Comparison of ENCODE assay signal across 13 mouse cellular contexts in the genomic region with DNA sequence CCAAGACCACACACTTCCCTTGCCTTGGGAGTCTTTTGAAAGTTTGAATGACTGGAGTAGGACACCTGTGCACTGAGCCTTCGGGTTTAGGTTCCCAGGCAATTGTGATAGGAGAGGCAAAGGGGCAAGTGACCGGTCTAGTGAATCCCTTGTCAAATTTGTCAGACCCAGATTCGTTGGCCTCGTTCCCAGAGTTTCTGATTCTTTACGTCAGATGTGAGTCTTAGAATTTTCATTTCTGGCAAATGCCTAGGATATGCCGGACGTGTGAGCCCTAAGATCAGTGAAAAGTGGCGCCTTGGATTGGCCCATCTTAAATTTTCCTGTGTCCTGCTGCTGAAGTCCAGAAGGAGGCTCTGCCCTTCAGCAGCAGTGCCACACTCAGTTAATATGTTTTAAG.
DNase-seq lines count a peak whose midpoint lies in the region; ATAC-seq lines count a peak whose summit lies in the region.
"Had no signal": no experiment of that assay in that cellular context is flagged by ENCODE, and none has a peak within 500 bp of the region (broad histone marks: within the 10 kb centered on the region; RNA-seq: fewer than 3 reads in every experiment).

No protein-coding gene starts in this region.

- peak overlapping the region; percentile 1 for H3K27ac ChIP-seq in lung, embryonic 16.5 days (ENCODE audit: low read length)
- H3K27ac ChIP-seq in embryonic facial prominence, embryonic 10.5 days (replicated peaks): peak overlapping the region; percentile 30; the same call in 1 of the 2 replicates
- H3K27ac ChIP-seq in embryonic facial prominence, embryonic 15.5 days (replicated peaks): peak overlapping the region; percentile 78; the same call in 1 of the 2 replicates
- H3K27ac ChIP-seq: hindbrain, embryonic 15.5 days had no signal

- no peak overlapping the region for H3K9ac ChIP-seq in lung, embryonic 16.5 days (ENCODE audit: low read length)
- no peak overlapping the region for H3K9ac ChIP-seq in embryonic facial prominence, embryonic 15.5 days
- H3K9ac ChIP-seq: hindbrain, embryonic 15.5 days had no signal

- peaks cover 25% of the 10 kb centered on the region for H3K4me1 ChIP-seq in lung, embryonic 16.5 days (replicated peaks; ENCODE audit: control insufficient read depth, insufficient read depth, low read length)
- H3K4me1 ChIP-seq in embryonic facial prominence, embryonic 10.5 days: peaks cover 26% of the 10 kb centered on the region
- H3K4me1 ChIP-seq in embryonic facial prominence, embryonic 15.5 days: peaks cover 29% of the 10 kb centered on the region

- H3K36me3 ChIP-seq in lung, embryonic 16.5 days (ENCODE audit: control insufficient read depth, insufficient read depth, low read length): no peaks in the 10 kb centered on the region
- H3K36me3 ChIP-seq in embryonic facial prominence, embryonic 10.5 days (replicated peaks): no peaks in the 10 kb centered on the region
- H3K36me3 ChIP-seq in embryonic facial prominence, embryonic 15.5 days: no peaks in the 10 kb centered on the region
- H3K36me3 ChIP-seq: hindbrain, embryonic 15.5 days had no signal

- H3K4me2 ChIP-seq in lung, embryonic 16.5 days (ENCODE audit: low read depth, low read length): no peak overlapping the region
- no peak overlapping the region for H3K4me2 ChIP-seq in embryonic facial prominence, embryonic 15.5 days (replicated peaks)
- H3K4me2 ChIP-seq: hindbrain, embryonic 15.5 days; liver, embryonic 11.5 days had no signal

- no peaks in the 10 kb centered on the region for H3K27me3 ChIP-seq in lung, embryonic 16.5 days (ENCODE audit: control insufficient read depth, insufficient read depth, low read depth, low read length)
- no peaks in the 10 kb centered on the region for H3K27me3 ChIP-seq in embryonic facial prominence, embryonic 10.5 days (replicated peaks; ENCODE audit: low read depth, poor library complexity, severe bottlenecking)
- H3K27me3 ChIP-seq in embryonic facial prominence, embryonic 15.5 days: no peaks in the 10 kb centered on the region
- H3K27me3 ChIP-seq: hindbrain, embryonic 15.5 days; megakaryocyte, embryonic 14.5 days had no signal

- no peak overlapping the region for H3K4me3 ChIP-seq in lung, embryonic 16.5 days (ENCODE audit: low read length)
- H3K4me3 ChIP-seq in embryonic facial prominence, embryonic 10.5 days: no peak overlapping the region
- no peak overlapping the region for H3K4me3 ChIP-seq in embryonic facial prominence, embryonic 15.5 days (replicated peaks)
- H3K4me3 ChIP-seq: hindbrain, embryonic 15.5 days; megakaryocyte, embryonic 14.5 days had no signal

- ATAC-seq in lung, embryonic 16.5 days (ENCODE audit: low read depth): peak; percentile 16; the same call in 1 of the 2 replicates
- ATAC-seq in embryonic facial prominence, embryonic 15.5 days (ENCODE audit: insufficient number of reproducible peaks, low FRiP score, low TSS enrichment, low read depth): no peak
- ATAC-seq in monocyte, adult 5-6 weeks (replicated peaks; ENCODE audit: insufficient number of reproducible peaks, low FRiP score, low TSS enrichment, poor library complexity, severe bottlenecking): no peak

- peak; percentile 27 for DNase-seq in heart, postnatal 4 days
- DNase-seq in heart, adult 9 months (ENCODE audit: low spot score in 2 of 2): no peak
- no peak for DNase-seq in lung, postnatal 36 days
- no peak for DNase-seq in embryonic facial prominence, embryonic 10.5 days (ENCODE audit: low spot score)
- no peak for DNase-seq in cerebellum, postnatal 36 days
- DNase-seq: layer of hippocampus, postnatal 36 days; right cerebral cortex, postnatal 4 days had no signal

- H3K9me3 ChIP-seq in lung, embryonic 16.5 days (ENCODE audit: control insufficient read depth, low read length): no peaks in the 10 kb centered on the region
- no peaks in the 10 kb centered on the region for H3K9me3 ChIP-seq in embryonic facial prominence, embryonic 10.5 days
- no peaks in the 10 kb centered on the region for H3K9me3 ChIP-seq in embryonic facial prominence, embryonic 15.5 days (replicated peaks)
- H3K9me3 ChIP-seq: hindbrain, embryonic 15.5 days; megakaryocyte, embryonic 14.5 days had no signal

- WGBS in lung, embryonic 16.5 days: 35% methylated on average over 8 of the region's 8 CpGs
- 92% methylated on average over 8 of the region's 8 CpGs for WGBS in embryonic facial prominence, embryonic 10.5 days
- WGBS in embryonic facial prominence, embryonic 15.5 days: 56% methylated on average over 8 of the region's 8 CpGs

Comparison
In these comparisons a context has a peak if more than half of its experiments do, and no peak if none do; other contexts are left out.
1. H3K27ac ChIP-seq: peak in every context shown above with its lines; median percentile 78 in embryonic facial prominence, embryonic 15.5 days; 30 in embryonic facial prominence, embryonic 10.5 days; 1 in lung, embryonic 16.5 days.